Mouse (Mus musculus) naive thymus-derived CD4-positive, alpha-beta T cell, adult 2 months (primary cell): ENCODE results near the gene Rab22a.
A peak's percentile ranks its signal among the peaks of the same experiment; 100 is the strongest.
"Not testable (repeated sequence)": the region's sequence is repeated elsewhere in the genome, so short reads cannot be mapped to it uniquely, and the experiment has no call there.

Experiments used
- DNase-seq: peaks from one replicate; pipeline ENCODE4 v3.0.0-alpha.2; 2011; ENCODE audit warnings: low read depth

Gene Rab22a

GRCm38 (mm10) chr2:173672328-173672896 is 12.9 kb downstream of the Rab22a start:
- no peak for DNase-seq

GRCm38 (mm10) chr2:173673469-173673868 is 13.9 kb downstream of the Rab22a start:
- no peak for DNase-seq

- no peak for DNase-seq
Measured at GRCm38 (mm10) chr2:173678593-173678992, 19.0 kb downstream of the Rab22a start.

GRCm38 (mm10) chr2:173679217-173679616 is 19.7 kb downstream of the Rab22a start:
- DNase-seq, result peak; percentile 62

- DNase-seq, result no peak
Measured at GRCm38 (mm10) chr2:173680153-173680552, 20.6 kb downstream of the Rab22a start.

GRCm38 (mm10) chr2:173682773-173683172 is 23.2 kb downstream of the Rab22a start:
- no peak for DNase-seq

GRCm38 (mm10) chr2:173685781-173686361 is 26.3 kb downstream of the Rab22a start:
- DNase-seq, result no peak

GRCm38 (mm10) chr2:173687363-173687762 is 27.8 kb downstream of the Rab22a start:
- DNase-seq, result no peak

GRCm38 (mm10) chr2:173689835-173690234 is 30.3 kb downstream of the Rab22a start:
- no peak for DNase-seq

- DNase-seq, result no peak
Measured at GRCm38 (mm10) chr2:173691748-173692147, 32.2 kb downstream of the Rab22a start.

GRCm38 (mm10) chr2:173692693-173693092 is 33.1 kb downstream of the Rab22a start:
- no peak for DNase-seq

- no peak for DNase-seq
Measured at GRCm38 (mm10) chr2:173698850-173699249, 39.3 kb downstream of the Rab22a start.

- DNase-seq, result no peak
Measured at GRCm38 (mm10) chr2:173702096-173702866, 42.7 kb downstream of the Rab22a start.

- DNase-seq, result no peak
Measured at GRCm38 (mm10) chr2:173702867-173703237, 43.3 kb downstream of the Rab22a start.

GRCm38 (mm10) chr2:173705827-173706551 is 46.4 kb downstream of the Rab22a start:
- DNase-seq, result no peak

GRCm38 (mm10) chr2:173707626-173708025 is 48.1 kb downstream of the Rab22a start:
- DNase-seq, result peak; percentile 15

- no peak for DNase-seq
Measured at GRCm38 (mm10) chr2:173710193-173710592, 50.6 kb downstream of the Rab22a start.

GRCm38 (mm10) chr2:173712656-173713055 is 53.1 kb downstream of the Rab22a start:
- no peak for DNase-seq

GRCm38 (mm10) chr2:173713241-173713640 is 53.7 kb downstream of the Rab22a start:
- no peak for DNase-seq

GRCm38 (mm10) chr2:173714620-173715218 is 55.2 kb downstream of the Rab22a start:
- DNase-seq, result no peak

GRCm38 (mm10) chr2:173716966-173717365 is 57.4 kb downstream of the Rab22a start:
- DNase-seq, result no peak

- DNase-seq, result not testable (repeated sequence)
Measured at GRCm38 (mm10) chr2:173719115-173719514, 59.6 kb downstream of the Rab22a start, which contains the start of gene 1700010B08Rik. Gene 1700010B08Rik, plus strand, starts transcription at chr2:173719415.
